ENCODE assay signal across 17 mouse cellular contexts in genomic region chr6:138207293-138207844, GRCm38 (mm10).
"Had no signal": no experiment of that assay in that cellular context is flagged by ENCODE, and none has a peak within 500 bp of the region (broad histone marks: within the 10 kb centered on the region; RNA-seq: fewer than 3 reads in every experiment).

No protein-coding gene starts in this region.

- H3K4me1 ChIP-seq: liver, embryonic 13.5 days; liver, embryonic 15.5 days; megakaryocyte, embryonic 14.5 days; midbrain, embryonic 13.5 days; midbrain, embryonic 15.5 days; neural tube, embryonic 12.5 days; stomach, embryonic 15.5 days had no signal

- DNase-seq: liver, embryonic 13.5 days; liver, postnatal 0 days; lung, postnatal 10 days; lung, postnatal 36 days; right cerebral cortex, postnatal 14 days; thymus, adult 2 months; thymus, postnatal 25 days; thymus, postnatal 4 days had no signal

- H3K27ac ChIP-seq: liver, embryonic 13.5 days; liver, embryonic 15.5 days; macrophage; midbrain, embryonic 13.5 days; midbrain, embryonic 15.5 days; neural tube, embryonic 12.5 days; stomach, embryonic 15.5 days; stomach, postnatal 0 days had no signal

- H3K9ac ChIP-seq: liver, embryonic 13.5 days; liver, embryonic 15.5 days; liver, postnatal 0 days; midbrain, embryonic 13.5 days; midbrain, embryonic 15.5 days; neural tube, embryonic 12.5 days; stomach, embryonic 15.5 days had no signal

- H3K9me3 ChIP-seq: liver, embryonic 15.5 days; midbrain, embryonic 13.5 days; midbrain, embryonic 15.5 days; neural tube, embryonic 12.5 days; stomach, embryonic 15.5 days had no signal

- ATAC-seq: liver, postnatal 0 days; midbrain, embryonic 13.5 days; midbrain, embryonic 15.5 days had no signal

- H3K4me2 ChIP-seq: liver, embryonic 13.5 days; liver, embryonic 15.5 days; midbrain, embryonic 11.5 days; midbrain, embryonic 13.5 days; midbrain, embryonic 15.5 days; neural tube, embryonic 12.5 days; stomach, embryonic 15.5 days had no signal

- H3K36me3 ChIP-seq: liver, embryonic 13.5 days; liver, embryonic 15.5 days; midbrain, embryonic 13.5 days; midbrain, embryonic 15.5 days; neural tube, embryonic 12.5 days; stomach, embryonic 15.5 days had no signal

- H3K27me3 ChIP-seq: liver, embryonic 13.5 days; liver, embryonic 15.5 days; megakaryocyte, embryonic 14.5 days; midbrain, embryonic 13.5 days; midbrain, embryonic 15.5 days; neural tube, embryonic 12.5 days; stomach, embryonic 15.5 days had no signal

- H3K4me3 ChIP-seq: liver, embryonic 13.5 days; liver, embryonic 15.5 days; megakaryocyte, embryonic 14.5 days; midbrain, embryonic 13.5 days; midbrain, embryonic 15.5 days; neural tube, embryonic 12.5 days; stomach, embryonic 15.5 days had no signal
